Mouse (Mus musculus) heart, postnatal 0 days (tissue): ENCODE data around the gene Lair1.

Experiments used
- CTCF ChIP-seq: IDR thresholded peaks from 2 replicates; pipeline ENCODE4 v1.5.1; 2016; ENCODE audit warnings: antibody characterized with exemption, control low read depth, low read depth
- EP300 ChIP-seq: IDR thresholded peaks from 2 replicates; pipeline ENCODE4 v1.6.1; 2016; ENCODE audit warnings: antibody characterized with exemption, low read depth

- TF ChIP-seq CTCF = no peak
- no peak for TF ChIP-seq EP300
Observed at GRCm38 (mm10) chr7:4091170-4091569, 28.2 kb upstream of the Lair1 start.
